Comparison of ENCODE assay signal across 16 mouse cellular contexts in genomic region chr3:8721628-8722594, GRCm38 (mm10).
DNase-seq lines count a peak whose midpoint lies in the region; ATAC-seq and TF ChIP-seq lines count a peak whose summit lies in the region.
"Had no signal": no experiment of that assay in that cellular context is flagged by ENCODE, and none has a peak within 500 bp of the region (broad histone marks: within the 10 kb centered on the region; RNA-seq: fewer than 3 reads in every experiment).

No protein-coding gene starts in this region.

- H3K36me3 ChIP-seq in kidney, embryonic 16.5 days (ENCODE audit: insufficient read depth, low read length), result no peaks in the 10 kb centered on the region
- H3K36me3 ChIP-seq in limb, embryonic 10.5 days, result no peaks in the 10 kb centered on the region
- H3K36me3 ChIP-seq: embryonic facial prominence, embryonic 13.5 days; forebrain, embryonic 15.5 days had no signal

- no peaks in the 10 kb centered on the region for H3K9me3 ChIP-seq in kidney, embryonic 16.5 days (ENCODE audit: low read length)
- H3K9me3 ChIP-seq in limb, embryonic 10.5 days (replicated peaks), result no peaks in the 10 kb centered on the region
- H3K9me3 ChIP-seq: embryonic facial prominence, embryonic 13.5 days; forebrain, embryonic 15.5 days had no signal

- no peak for TF ChIP-seq CTCF in gastrocnemius, adult 2 months (IDR thresholded peaks at IDR 0.05)

- H3K4me2 ChIP-seq in kidney, embryonic 16.5 days (replicated peaks; ENCODE audit: low read depth, low read length), result no peak overlapping the region
- H3K4me2 ChIP-seq: embryonic facial prominence, embryonic 13.5 days; forebrain, embryonic 15.5 days had no signal

- peak; percentile 36 for DNase-seq in adrenal gland, adult 2 months
- no peak for DNase-seq in adrenal gland, adult 18-20 months (ENCODE audit: low spot score in 2 of 2)
- no peak for DNase-seq in kidney, postnatal 36 days
- no peak for DNase-seq in limb, embryonic 10.5 days (ENCODE audit: low spot score)
- no peak for DNase-seq in gastrocnemius, adult 2 months
- no peak for DNase-seq in gastrocnemius, adult 8-10 months (ENCODE audit: low spot score in 2 of 2)
- DNase-seq: cerebellum, adult 9-10 months; gastrocnemius, postnatal 10 days; heart, postnatal 10 days; lung, postnatal 4 days; thymus, adult 2 months had no signal

- no peaks in the 10 kb centered on the region for H3K27me3 ChIP-seq in kidney, embryonic 16.5 days (ENCODE audit: insufficient read depth, low read length)
- H3K27me3 ChIP-seq in limb, embryonic 10.5 days (ENCODE audit: low read depth, poor library complexity, severe bottlenecking), result no peaks in the 10 kb centered on the region
- H3K27me3 ChIP-seq: embryonic facial prominence, embryonic 13.5 days; forebrain, embryonic 15.5 days had no signal

- no peak overlapping the region for H3K4me3 ChIP-seq in kidney, embryonic 16.5 days (ENCODE audit: low read length)
- H3K4me3 ChIP-seq in limb, embryonic 10.5 days, result no peak overlapping the region
- H3K4me3 ChIP-seq in gastrocnemius, adult 2 months, result no peak overlapping the region
- H3K4me3 ChIP-seq: embryonic facial prominence, embryonic 13.5 days; forebrain, embryonic 15.5 days had no signal

- no peak for ATAC-seq in kidney, embryonic 16.5 days (ENCODE audit: low FRiP score, low TSS enrichment)
- ATAC-seq in megakaryocyte, adult 5-6 weeks (ENCODE audit: poor library complexity, severe bottlenecking), result peak; percentile 30; the same call in 1 of the 2 replicates
- ATAC-seq: forebrain, embryonic 15.5 days; inflammation-experienced regulatory T-cells, adult 6 months had no signal

- intact Hi-C loops in gastrocnemius, adult 2 months (cut with DNase I), result no loop called here

- peaks cover 38% of the 10 kb centered on the region for H3K4me1 ChIP-seq in kidney, embryonic 16.5 days (ENCODE audit: insufficient read depth, low read length)
- H3K4me1 ChIP-seq in limb, embryonic 10.5 days, result peaks cover 65% of the 10 kb centered on the region

- H3K27ac ChIP-seq in kidney, embryonic 16.5 days (ENCODE audit: low read length), result 0 out of 2 replicates have a peak overlapping the region, but pooled peaks have one; percentile 11
- H3K27ac ChIP-seq in limb, embryonic 10.5 days, result peak overlapping the region; percentile 77
- H3K27ac ChIP-seq in gastrocnemius, adult 2 months, result no peak overlapping the region
- H3K27ac ChIP-seq: embryonic facial prominence, embryonic 13.5 days; forebrain, embryonic 15.5 days had no signal

- no peak overlapping the region for H3K9ac ChIP-seq in kidney, embryonic 16.5 days (replicated peaks; ENCODE audit: low read length)
- H3K9ac ChIP-seq: embryonic facial prominence, embryonic 13.5 days; forebrain, embryonic 15.5 days had no signal

- 32% methylated on average over 4 of the region's 4 CpGs for WGBS in kidney, embryonic 16.5 days
- 49% methylated on average over 4 of the region's 4 CpGs for WGBS in limb, embryonic 10.5 days
